Mouse (Mus musculus) ES-Bruce4 (cell line): ENCODE measurements around the gene Sp9.

Source experiments
- CTCF ChIP-seq: IDR thresholded peaks from one replicate; pipeline ENCODE4 v1.8.1; 2011; ENCODE audit warnings: low read depth, low read length
- EP300 ChIP-seq: IDR thresholded peaks from 2 replicates; pipeline ENCODE4 v1.6.1; 2011; ENCODE audit warnings: low read depth, low read length; ENCODE audit not compliant: insufficient read depth
- POLR2A ChIP-seq: IDR thresholded peaks from one replicate; pipeline ENCODE4 v1.8.1; 2011; ENCODE audit warnings: low read length; ENCODE audit not compliant: insufficient read depth

DNA sequence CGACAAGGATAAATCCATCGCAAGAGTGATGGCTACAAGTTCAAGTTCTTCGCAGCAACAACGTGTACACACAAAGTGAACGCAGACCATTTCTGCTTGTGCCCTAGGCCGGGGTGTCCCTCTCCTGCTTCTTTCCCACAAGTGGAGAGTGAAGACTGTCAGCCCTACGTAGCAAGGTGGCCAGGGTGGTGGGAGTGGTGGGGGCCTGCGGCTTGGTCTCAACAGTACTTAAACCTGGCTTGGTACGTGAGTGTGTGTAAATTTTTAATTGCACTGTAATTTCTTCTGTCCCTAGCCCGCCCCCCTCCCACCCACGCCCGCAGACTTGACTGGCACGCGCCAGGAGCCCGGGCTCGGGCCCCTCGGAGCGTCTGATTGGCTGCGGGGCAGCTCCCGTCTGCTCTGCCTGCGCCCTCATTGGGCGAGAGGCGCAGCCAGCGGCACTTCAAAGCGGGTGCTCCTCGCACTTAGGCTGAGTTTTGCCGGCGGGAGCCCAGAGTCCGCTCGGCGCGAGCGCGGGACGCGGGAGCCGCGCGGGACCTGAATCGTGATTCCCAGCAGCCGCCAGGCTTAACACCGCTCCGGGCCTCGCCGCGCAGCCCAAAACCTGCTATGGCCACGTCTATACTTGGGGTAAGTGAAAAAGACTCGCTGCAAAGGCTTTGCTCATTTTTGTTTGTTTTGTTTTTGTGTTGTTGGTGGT lies at the start of gene Sp9:
- no peak for TF ChIP-seq CTCF
- TF ChIP-seq EP300: no peak
- no peak for TF ChIP-seq POLR2A
